Mouse (Mus musculus) urinary bladder, postnatal 0 days (tissue): Measurements from ENCODE around the gene Ap2a1. TPM values are rescaled to one million over a fixed set of nuclear protein-coding genes. Genes with fewer than 3 reads are reported as not detected.

Source experiments
- polyA plus RNA-seq: library from polyadenylated mRNA; unstranded; fragments of >200 nt; fragmentation: Nextera tagmentation; extraction: Ambion mirVana; gene quantifications from 2 replicates; pipeline ENCODE4 v1.2.1, GENCODE M21; 2015

The Ap2a1 gene
- polyA plus RNA-seq = 32.3 and 40.8 TPM in 2 replicates

GRCm38 (mm10) chr7:44929204-44930151, at the start of gene Ap2a1:
TSS of gene Ap2a1 (minus strand) at chr7:44929496.

DNA sequence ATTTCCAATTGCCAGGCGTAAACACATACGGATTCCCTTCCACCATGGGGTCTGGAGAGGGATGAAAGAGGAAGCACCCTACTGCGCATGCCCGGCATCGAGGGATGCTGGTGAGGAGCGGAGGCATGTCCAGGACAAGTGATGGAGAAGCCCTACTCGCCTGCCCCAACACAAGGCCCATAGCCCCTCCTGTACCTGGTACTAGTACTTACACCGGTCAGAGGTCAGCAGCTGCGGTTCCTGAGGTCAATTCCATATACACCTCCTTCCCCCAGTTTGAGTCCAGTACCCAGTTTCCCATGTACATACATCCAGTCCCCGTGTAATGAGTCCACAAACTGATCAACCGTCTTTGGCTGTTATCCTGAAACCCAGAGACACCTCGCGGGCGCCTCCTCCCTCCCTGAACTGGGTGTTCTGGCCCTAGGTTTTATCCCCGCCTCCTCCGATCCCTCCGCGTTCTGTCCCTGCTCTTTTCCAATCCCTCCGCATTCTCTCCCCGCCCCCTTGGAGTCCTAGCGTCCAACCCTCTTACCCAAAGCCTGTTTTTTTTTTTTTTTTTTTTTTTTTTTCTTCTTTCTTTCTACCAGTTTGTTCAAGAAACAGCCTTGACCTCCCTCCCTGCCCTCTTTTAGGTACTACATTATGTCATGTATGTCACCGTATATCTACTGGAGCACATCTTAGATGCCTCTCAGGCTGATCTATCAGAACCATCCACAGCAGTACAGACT, 45.3 kb upstream of the Ap2a1 start, which contains the start of gene Cpt1c:
Gene Cpt1c, minus strand, starts transcription at position 469 of the 734 bp plus-strand sequence.

DNA sequence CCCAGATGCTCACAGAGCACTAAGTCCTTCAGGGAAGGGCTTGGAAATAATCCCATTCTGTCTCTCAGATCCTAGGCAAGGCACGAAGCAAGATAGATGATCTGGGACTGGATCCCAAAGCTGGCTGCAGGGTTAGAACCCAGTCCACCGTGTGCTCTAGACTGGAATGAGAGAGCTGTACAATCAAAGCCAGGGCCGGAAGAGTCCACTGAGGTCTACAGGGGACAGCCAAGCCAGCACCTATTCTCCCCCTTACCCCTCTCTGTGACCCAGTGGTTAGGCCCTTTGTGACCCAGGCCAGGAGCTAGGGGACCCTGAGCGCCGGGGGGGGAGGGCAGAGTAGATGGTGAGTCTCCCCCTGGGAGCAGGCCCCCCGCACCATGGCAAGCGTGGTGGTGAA, 13.6 kb upstream of the Ap2a1 start, which contains the start of gene Tsks:
Gene Tsks, plus strand, starts transcription at position 301 of the 400 bp plus-strand sequence.

DNA sequence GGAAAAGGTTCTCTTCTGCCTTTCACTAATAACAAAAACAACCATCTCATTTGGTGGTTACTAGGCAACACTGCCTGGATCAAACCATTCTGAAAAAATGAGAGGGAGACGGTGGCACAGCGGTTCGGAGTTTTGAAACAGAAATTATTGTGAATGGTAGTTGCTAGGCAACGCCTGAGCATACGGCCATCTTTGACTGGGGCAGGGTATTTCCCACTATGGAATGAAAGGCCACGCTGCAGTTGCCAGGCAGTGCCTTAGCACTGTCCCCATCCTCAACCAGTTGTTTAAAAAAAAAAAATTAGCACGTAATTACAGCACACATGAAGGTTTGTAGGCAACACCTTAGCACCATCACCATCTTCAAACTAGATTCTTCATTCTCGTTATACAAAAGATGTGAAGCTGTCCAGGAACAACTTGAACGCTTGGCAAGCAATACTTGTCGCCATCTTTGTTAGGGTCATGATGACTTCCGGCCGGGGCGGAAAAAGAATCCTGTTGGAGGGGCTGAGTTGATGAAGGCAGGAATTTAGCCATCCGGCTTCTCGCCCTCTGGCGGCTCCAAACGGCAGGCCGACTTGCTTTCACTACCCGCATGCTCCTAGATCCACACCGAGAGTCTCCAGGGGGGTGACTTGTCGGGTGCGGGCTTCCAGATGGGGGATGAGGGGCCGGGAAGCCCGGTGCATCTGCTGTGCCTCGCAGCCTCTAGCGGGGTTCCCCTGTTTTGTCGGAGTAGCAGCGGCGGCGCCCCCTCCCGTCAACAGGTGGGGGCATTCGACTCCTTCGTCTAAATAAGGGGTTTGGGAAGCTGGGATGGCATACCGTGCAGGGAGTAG, 33.5 kb downstream of the Ap2a1 start, which contains the start of gene Fuz:
Gene Fuz, plus strand, starts transcription at position 487 of the 842 bp plus-strand sequence.

GRCm38 (mm10) chr7:44892276-44892921, 36.9 kb downstream of the Ap2a1 start, which contains the start of gene Med25:
TSS of gene Med25 (minus strand) at chr7:44892712.

DNA sequence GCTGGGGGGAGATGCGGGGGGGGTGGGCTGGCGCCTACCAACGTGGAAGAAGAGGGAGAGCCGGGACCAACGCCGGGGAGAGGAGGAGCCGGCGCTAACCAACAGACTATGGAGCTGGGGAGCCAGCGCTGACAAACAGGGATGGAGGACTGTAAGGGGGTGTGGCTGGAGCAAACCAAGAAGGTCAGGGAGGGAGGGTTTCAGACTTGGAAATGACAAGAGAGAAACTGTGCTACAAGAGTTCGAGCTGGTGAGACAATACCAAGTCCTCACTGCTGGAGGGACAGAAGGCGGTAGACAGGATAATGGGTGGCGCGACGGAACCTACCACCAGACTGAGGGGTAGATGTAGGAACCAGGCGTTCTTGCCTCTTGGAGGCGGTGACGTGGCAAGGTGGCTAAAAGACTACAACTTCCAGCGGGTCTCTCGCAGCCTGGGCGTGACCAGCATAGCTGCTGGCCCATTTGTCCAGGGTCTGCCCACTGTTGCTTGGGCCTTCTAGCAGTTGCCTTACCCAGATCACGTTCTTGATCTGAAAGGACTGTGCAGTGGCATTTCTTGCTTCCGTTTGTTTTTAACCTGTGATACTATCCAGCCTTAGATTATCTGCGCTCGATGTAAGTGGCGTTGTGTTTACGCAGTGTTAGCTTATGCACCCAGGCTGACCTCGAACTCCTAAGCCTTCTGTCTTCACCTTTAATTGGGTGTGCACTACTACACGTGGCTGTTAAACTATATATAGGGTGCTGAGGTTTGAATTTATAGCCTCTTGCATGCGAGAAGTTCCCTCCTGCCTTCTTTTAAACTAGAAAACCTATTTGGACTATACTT, 59.4 kb downstream of the Ap2a1 start, which contains the start of gene Ptov1:
Gene Ptov1, minus strand, starts transcription at position 92 of the 832 bp plus-strand sequence.

GRCm38 (mm10) chr7:44857042-44857552, 72.2 kb downstream of the Ap2a1 start, which contains the start of gene Pnkp:
TSS of gene Pnkp (plus strand) at chr7:44857139.

Other genes starting within 250 kb of the Ap2a1 start
- not detected in 2 replicates for gene Izumo2, start 220.8 kb downstream of the Ap2a1 start, polyA plus RNA-seq
- gene Vrk3, start 181.1 kb downstream of the Ap2a1 start, polyA plus RNA-seq = 15.4 and 17.6 TPM in 2 replicates
- gene Zfp473, start 178.4 kb downstream of the Ap2a1 start, polyA plus RNA-seq = 0.21 and 0.35 TPM in 2 replicates
- gene Nup62, start 113.4 kb downstream of the Ap2a1 start, polyA plus RNA-seq = 40.2 and 44.4 TPM in 2 replicates
- 0.51 and 0.73 TPM in 2 replicates for gene Il4i1, start 113.1 kb downstream of the Ap2a1 start, polyA plus RNA-seq
- gene Atf5, start 112.8 kb downstream of the Ap2a1 start, polyA plus RNA-seq = 6.1 and 8.3 TPM in 2 replicates
- 89.9 and 95.2 TPM in 2 replicates for gene Akt1s1, start 80.5 kb downstream of the Ap2a1 start, polyA plus RNA-seq
- gene Tbc1d17, start 80.4 kb downstream of the Ap2a1 start, polyA plus RNA-seq = 40.6 and 43.1 TPM in 2 replicates
- gene Pnkp, start 72.4 kb downstream of the Ap2a1 start, polyA plus RNA-seq = 23.5 and 32.3 TPM in 2 replicates
- gene Ptov1, start 59.7 kb downstream of the Ap2a1 start, polyA plus RNA-seq = 204 and 244 TPM in 2 replicates
- gene Med25, start 36.8 kb downstream of the Ap2a1 start, polyA plus RNA-seq = 56.3 and 58.9 TPM in 2 replicates
- 27.5 and 29.3 TPM in 2 replicates for gene Fuz, start 33.4 kb downstream of the Ap2a1 start, polyA plus RNA-seq
- gene Tsks, start 13.7 kb upstream of the Ap2a1 start, polyA plus RNA-seq = 0.23 and 0.39 TPM in 2 replicates
- 10.1 and 10.3 TPM in 2 replicates for gene Cpt1c, start 45.4 kb upstream of the Ap2a1 start, polyA plus RNA-seq
- 237 and 244 TPM in 2 replicates for gene Prmt1, start 57.1 kb upstream of the Ap2a1 start, polyA plus RNA-seq
- 52.3 and 56.8 TPM in 2 replicates for gene Irf3, start 68.2 kb upstream of the Ap2a1 start, polyA plus RNA-seq
- 31.9 and 33.3 TPM in 2 replicates for gene Bcl2l12, start 69.2 kb upstream of the Ap2a1 start, polyA plus RNA-seq
- 22.9 and 24.6 TPM in 2 replicates for gene Scaf1, start 86.9 kb upstream of the Ap2a1 start, polyA plus RNA-seq
- gene Rras, start 88.5 kb upstream of the Ap2a1 start, polyA plus RNA-seq = 342 and 359 TPM in 2 replicates
- 4.3 and 5.6 TPM in 2 replicates for gene Prr12, start 123.4 kb upstream of the Ap2a1 start, polyA plus RNA-seq
- 33.7 and 38.6 TPM in 2 replicates for gene Nosip, start 132.9 kb upstream of the Ap2a1 start, polyA plus RNA-seq
- 22.6 and 23.4 TPM in 2 replicates for gene Prrg2, start 133.2 kb upstream of the Ap2a1 start, polyA plus RNA-seq
- gene Rcn3, start 162.7 kb upstream of the Ap2a1 start, polyA plus RNA-seq = 345 and 360 TPM in 2 replicates
- gene Fcgrt, start 174.4 kb upstream of the Ap2a1 start, polyA plus RNA-seq = 134 and 152 TPM in 2 replicates
- gene Rps11, start 194.9 kb upstream of the Ap2a1 start, polyA plus RNA-seq = 1,079 and 1,156 TPM in 2 replicates
- gene Rpl13a, start 199.3 kb upstream of the Ap2a1 start, polyA plus RNA-seq = 1,221 and 1,252 TPM in 2 replicates
- 0.22 and 0.60 TPM in 2 replicates for gene Gm45713, start 206.7 kb upstream of the Ap2a1 start, polyA plus RNA-seq
- 3.5 and 4.9 TPM in 2 replicates for gene Flt3l, start 206.9 kb upstream of the Ap2a1 start, polyA plus RNA-seq
- gene Pih1d1, start 224.8 kb upstream of the Ap2a1 start, polyA plus RNA-seq = 52.0 and 54.3 TPM in 2 replicates
- 19.3 and 21.1 TPM in 2 replicates for gene Aldh16a1, start 225.1 kb upstream of the Ap2a1 start, polyA plus RNA-seq
- gene Slc17a7, start 234.5 kb upstream of the Ap2a1 start, polyA plus RNA-seq = 0.08 TPM in 1 of 2 replicates, not detected in the other